Mouse (Mus musculus): ENCODE results near the gene Slc44a3. TPM values are rescaled to one million over a fixed set of nuclear protein-coding genes. Genes with fewer than 3 reads are reported as not detected.

Slc44a3 gene
- polyA plus RNA-seq, 1 experiment from 2014 or later, result 25.2 TPM

GRCm38 (mm10) chr3:121433359-121433758 is 98.8 kb downstream of the Slc44a3 start:
- TF ChIP-seq CTCF (IDR thresholded peaks at IDR 0.05; ENCODE audit: low read depth), result no peak
- Histone ChIP-seq H3K4me2 (replicated peaks; ENCODE audit: low read depth) (no peak overlapping the region), H3K4me3 (ENCODE audit: low read depth, low read length) (no peak overlapping the region), H3K9me3 (ENCODE audit: control insufficient read depth) (no peaks in the 10 kb centered on the region), H3K36me3 (ENCODE audit: control insufficient read depth, insufficient read depth) (no peaks in the 10 kb centered on the region), H3K27ac (ENCODE audit: low read depth, low read length) (no peak overlapping the region), H3K27me3 (replicated peaks; ENCODE audit: control insufficient read depth, insufficient read depth, low read length) (no peaks in the 10 kb centered on the region), H3K4me1 (replicated peaks; ENCODE audit: control insufficient read depth, insufficient read depth, low read length) (no peaks in the 10 kb centered on the region), H3K9ac (ENCODE audit: low read depth, low read length) (no peak overlapping the region)
- no peak for ATAC-seq
- WGBS, result 70% methylated on average over 6 of the region's 6 CpGs

GRCm38 (mm10) chr3:121430289-121430936 is 101.8 kb downstream of the Slc44a3 start:
- H3K4me3 ChIP-seq (ENCODE audit: low read depth, low read length), result no peak overlapping the region
- H3K27ac ChIP-seq (ENCODE audit: low read depth, low read length), result no peak overlapping the region
- H3K9ac ChIP-seq (ENCODE audit: low read depth, low read length), result no peak overlapping the region
- no peaks in the 10 kb centered on the region for H3K36me3 ChIP-seq (ENCODE audit: control insufficient read depth, insufficient read depth)
- no peak overlapping the region for H3K4me2 ChIP-seq (replicated peaks; ENCODE audit: low read depth)
- no peaks in the 10 kb centered on the region for H3K9me3 ChIP-seq (ENCODE audit: control insufficient read depth)
- ATAC-seq, result no peak
- H3K27me3 ChIP-seq (replicated peaks; ENCODE audit: control insufficient read depth, insufficient read depth, low read length), result 0 out of 2 replicates have a peak, but pooled peaks cover 10% of the 10 kb centered on the region
- TF ChIP-seq CTCF (IDR thresholded peaks at IDR 0.05; ENCODE audit: low read depth), result no peak
- WGBS, result 49% methylated on average over 7 of the region's 7 CpGs
- H3K4me1 ChIP-seq (replicated peaks; ENCODE audit: control insufficient read depth, insufficient read depth, low read length), result no peaks in the 10 kb centered on the region

GRCm38 (mm10) chr3:121429469-121429868 is 102.7 kb downstream of the Slc44a3 start:
- no peak for ATAC-seq
- TF ChIP-seq CTCF (IDR thresholded peaks at IDR 0.05; ENCODE audit: low read depth), result no peak
- Histone ChIP-seq H3K9ac (ENCODE audit: low read depth, low read length) (no peak overlapping the region), H3K27me3 (replicated peaks; ENCODE audit: control insufficient read depth, insufficient read depth, low read length) (peaks cover 10% of the 10 kb centered on the region; the same call in 1 of the 2 replicates), H3K4me3 (ENCODE audit: low read depth, low read length) (no peak overlapping the region), H3K4me2 (replicated peaks; ENCODE audit: low read depth) (peak overlapping the region; percentile 80; the same call in 1 of the 2 replicates), H3K27ac (ENCODE audit: low read depth, low read length) (no peak overlapping the region), H3K9me3 (ENCODE audit: control insufficient read depth) (no peaks in the 10 kb centered on the region), H3K36me3 (ENCODE audit: control insufficient read depth, insufficient read depth) (no peaks in the 10 kb centered on the region), H3K4me1 (replicated peaks; ENCODE audit: control insufficient read depth, insufficient read depth, low read length) (no peaks in the 10 kb centered on the region)
- 67% methylated on average over 3 of the region's 3 CpGs for WGBS

GRCm38 (mm10) chr3:121428696-121429259 is 103.4 kb downstream of the Slc44a3 start:
- 50% methylated on average over 11 of the region's 11 CpGs for WGBS

GRCm38 (mm10) chr3:121428230-121428629 is 104.0 kb downstream of the Slc44a3 start:
- no peak for ATAC-seq
- Histone ChIP-seq H3K36me3 (ENCODE audit: control insufficient read depth, insufficient read depth) (no peaks in the 10 kb centered on the region), H3K4me2 (replicated peaks; ENCODE audit: low read depth) (peak overlapping the region; percentile 80), H3K27ac (ENCODE audit: low read depth, low read length) (peak overlapping the region; percentile 75; the same call in 1 of the 2 replicates), H3K9ac (ENCODE audit: low read depth, low read length) (peak overlapping the region; percentile 76; the same call in 1 of the 2 replicates), H3K4me1 (replicated peaks; ENCODE audit: control insufficient read depth, insufficient read depth, low read length) (no peaks in the 10 kb centered on the region), H3K9me3 (ENCODE audit: control insufficient read depth) (no peaks in the 10 kb centered on the region), H3K4me3 (ENCODE audit: low read depth, low read length) (peak overlapping the region; percentile 70), H3K27me3 (replicated peaks; ENCODE audit: control insufficient read depth, insufficient read depth, low read length) (peaks cover 16% of the 10 kb centered on the region; the same call in 1 of the 2 replicates)
- 12% methylated on average over 8 of the region's 8 CpGs for WGBS
- TF ChIP-seq CTCF (IDR thresholded peaks at IDR 0.05; ENCODE audit: low read depth), result no peak

More at GRCm38 (mm10) chr3:121428696-121429259, 103.4 kb downstream of the Slc44a3 start:
- peaks cover 16% of the 10 kb centered on the region; the same call in 1 of the 2 replicates for H3K27me3 ChIP-seq (replicated peaks; ENCODE audit: control insufficient read depth, insufficient read depth, low read length)
- H3K9me3 ChIP-seq (ENCODE audit: control insufficient read depth), result no peaks in the 10 kb centered on the region
- H3K27ac ChIP-seq (ENCODE audit: low read depth, low read length), result no peak overlapping the region
- no peak for TF ChIP-seq CTCF (IDR thresholded peaks at IDR 0.05; ENCODE audit: low read depth)
- H3K4me1 ChIP-seq (replicated peaks; ENCODE audit: control insufficient read depth, insufficient read depth, low read length), result no peaks in the 10 kb centered on the region
- no peak for ATAC-seq
- H3K4me2 ChIP-seq (replicated peaks; ENCODE audit: low read depth), result peak overlapping the region; percentile 80
- H3K9ac ChIP-seq (ENCODE audit: low read depth, low read length), result no peak overlapping the region
- H3K4me3 ChIP-seq (ENCODE audit: low read depth, low read length), result peak overlapping the region; percentile 70
- no peaks in the 10 kb centered on the region for H3K36me3 ChIP-seq (ENCODE audit: control insufficient read depth, insufficient read depth)

- peaks cover 16% of the 10 kb centered on the region; the same call in 1 of the 2 replicates for H3K27me3 ChIP-seq (replicated peaks; ENCODE audit: control insufficient read depth, insufficient read depth, low read length)
- TF ChIP-seq CTCF (IDR thresholded peaks at IDR 0.05; ENCODE audit: low read depth), result no peak
- WGBS, result 1% methylated on average over 13 of the region's 13 CpGs
These were observed 104.7 kb downstream of the Slc44a3 start for GRCm38 (mm10) chr3:121427520-121427908.

More at GRCm38 (mm10) chr3:121427520-121427908, 104.7 kb downstream of the Slc44a3 start:
- peak overlapping the region; percentile 76 for H3K9ac ChIP-seq (ENCODE audit: low read depth, low read length)
- H3K27ac ChIP-seq (ENCODE audit: low read depth, low read length), result peak overlapping the region; percentile 89
- peak overlapping the region; percentile 70 for H3K4me3 ChIP-seq (ENCODE audit: low read depth, low read length)
- no peaks in the 10 kb centered on the region for H3K9me3 ChIP-seq (ENCODE audit: control insufficient read depth)
- no peaks in the 10 kb centered on the region for H3K4me1 ChIP-seq (replicated peaks; ENCODE audit: control insufficient read depth, insufficient read depth, low read length)
- H3K4me2 ChIP-seq (replicated peaks; ENCODE audit: low read depth), result peak overlapping the region; percentile 80
- H3K36me3 ChIP-seq (ENCODE audit: control insufficient read depth, insufficient read depth), result no peaks in the 10 kb centered on the region
- peak; percentile 34; the same call in 1 of the 2 replicates for ATAC-seq

Data from intestine, postnatal 0 days (tissue).